Mouse (Mus musculus) heart, adult 2 months (tissue): ENCODE measurements at regions not wholly inside any gene's neighbourhood (a gene's known extent, or its start where the extent isn't known, plus 50 kb on each side); places are given as distances from the start of the nearest gene placed in this dataset.

Experiments used
- CTCF ChIP-seq: fragments of 200-600 bp; IDR thresholded peaks from 2 replicates; pipeline ENCODE4 v1.8.1; 2022; ENCODE audit warnings: antibody characterized with exemption, mild to moderate bottlenecking, moderate library complexity
- EP300 ChIP-seq: fragments of 200-500 bp; IDR thresholded peaks from 2 replicates; pipeline ENCODE4 v1.6.1; 2011; ENCODE audit warnings: low read depth, low read length, control low read depth; ENCODE audit not compliant: insufficient read depth
- POLR2A ChIP-seq: fragments of 200-500 bp; IDR thresholded peaks from 2 replicates; pipeline ENCODE4 v1.6.1; 2011; ENCODE audit warnings: mild to moderate bottlenecking, low read depth, low read length, control low read depth; ENCODE audit not compliant: insufficient read depth

DNA sequence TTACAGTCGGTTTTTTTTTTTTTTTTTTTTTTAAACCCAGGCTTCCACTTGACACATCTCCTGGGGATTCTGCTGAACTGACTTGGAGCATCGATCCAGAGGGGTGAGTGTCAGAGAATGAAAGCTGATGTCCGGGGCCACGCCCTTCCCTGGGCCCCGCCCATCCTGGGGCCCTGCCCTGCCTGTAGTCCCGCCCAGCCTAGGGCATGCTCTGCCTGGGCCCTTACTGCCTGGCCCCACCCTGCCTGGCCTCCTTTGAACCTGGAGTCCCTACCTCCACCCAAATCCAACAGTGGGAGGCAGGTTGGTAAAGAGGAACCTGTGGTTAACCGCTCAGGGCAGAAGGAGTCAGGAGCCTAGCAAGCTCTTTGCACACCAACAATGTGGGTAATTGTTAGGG lies 293.7 kb upstream of the Kcnab2 start:
- no peak for TF ChIP-seq POLR2A
- TF ChIP-seq CTCF = no peak
- no peak for TF ChIP-seq EP300
